Mouse (Mus musculus) ES-E14 (cell line): Measurements from ENCODE around the gene Jup.

ENCODE experiments used
- HCFC1 ChIP-seq: IDR thresholded peaks from 2 replicates; pipeline ENCODE4 v1.6.1; 2012; ENCODE audit warnings: low read length, inconsistent platforms, borderline replicate concordance; ENCODE audit not compliant: insufficient read depth
- ZC3H11A ChIP-seq: IDR thresholded peaks from 2 replicates; pipeline ENCODE4 v1.6.1; 2012; ENCODE audit warnings: low read depth, mild to moderate bottlenecking, inconsistent platforms, low read length, borderline replicate concordance

DNA sequence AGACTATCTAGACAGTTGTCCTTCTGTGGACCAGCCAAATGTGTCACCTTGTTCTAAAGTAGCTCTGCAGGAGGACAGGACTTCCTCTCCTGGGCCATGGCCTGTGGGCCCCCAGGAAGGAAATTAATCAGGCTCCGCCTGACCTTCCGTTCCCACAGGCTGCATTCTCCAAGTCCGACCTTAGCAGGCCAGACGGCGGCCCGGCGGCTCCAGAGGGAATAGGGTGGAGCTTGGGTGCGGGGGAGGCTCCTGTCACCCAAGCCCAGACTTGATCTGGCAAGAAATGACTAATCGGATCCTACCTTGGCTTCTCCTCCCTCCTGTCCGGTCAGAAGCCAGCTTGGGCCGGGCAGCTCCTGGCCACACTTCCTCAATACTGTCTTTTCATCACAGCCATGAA, 2.4 kb downstream of the Jup start:
- TF ChIP-seq HCFC1 = no peak
- no peak for TF ChIP-seq ZC3H11A
